Mouse (Mus musculus) adrenal gland, postnatal 14 days (tissue): Measurements from ENCODE around the gene Smyd2. TPM values are rescaled to one million over a fixed set of nuclear protein-coding genes. Genes with fewer than 3 reads are reported as not detected.

Experiments
- DNase-seq: peaks from one replicate; pipeline ENCODE4 v3.0.0; 2021; ENCODE audit warnings: mixed read lengths
- total RNA-seq: library from RNA; stranded (reverse); gene quantifications from 2 replicates; pipeline ENCODE4 v1.2.3, GENCODE M21; 2021

Smyd2 gene
- total RNA-seq, 1 experiment from 2014 or later: 64.7 TPM

DNA sequence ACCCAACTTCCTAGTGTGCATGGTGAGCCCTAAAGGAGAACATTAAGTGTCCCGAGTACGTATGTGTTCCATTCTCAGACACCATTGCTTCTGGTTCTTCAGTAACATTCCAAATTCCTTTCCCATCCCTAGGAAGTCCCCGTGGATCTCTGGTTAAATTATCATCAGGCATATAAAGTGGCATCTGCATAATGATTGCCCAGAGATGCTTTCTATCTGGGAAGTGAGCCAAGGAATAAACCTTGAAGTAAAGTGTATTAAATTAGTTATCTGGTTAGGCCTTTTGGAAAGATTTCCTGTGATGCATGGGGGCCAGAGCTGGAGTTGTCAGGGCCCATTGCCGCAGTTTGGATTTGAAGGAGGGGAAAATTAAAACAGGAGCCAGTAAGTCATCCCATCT lies 50.1 kb downstream of the Smyd2 start:
- DNase-seq: no peak

DNA sequence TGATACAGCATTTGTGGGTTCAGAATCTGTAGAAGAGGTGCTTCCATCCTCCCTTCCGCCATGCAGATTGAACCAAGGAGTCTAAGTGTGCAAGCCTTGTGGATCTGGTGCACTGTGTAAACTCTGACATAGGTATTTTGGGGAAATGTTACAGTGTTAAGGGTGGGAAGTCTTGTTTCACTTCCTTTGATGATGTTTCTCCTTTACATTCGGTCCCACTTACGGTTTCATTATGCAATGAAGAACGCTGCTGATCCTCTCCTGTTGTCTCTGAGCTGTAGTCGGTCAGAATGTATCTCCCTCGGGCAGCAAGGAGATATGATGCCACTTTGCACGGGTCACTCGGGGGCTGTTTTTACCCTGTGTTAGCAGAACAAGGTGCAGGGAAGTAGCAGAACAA lies 50.5 kb downstream of the Smyd2 start:
- DNase-seq: no peak

DNA sequence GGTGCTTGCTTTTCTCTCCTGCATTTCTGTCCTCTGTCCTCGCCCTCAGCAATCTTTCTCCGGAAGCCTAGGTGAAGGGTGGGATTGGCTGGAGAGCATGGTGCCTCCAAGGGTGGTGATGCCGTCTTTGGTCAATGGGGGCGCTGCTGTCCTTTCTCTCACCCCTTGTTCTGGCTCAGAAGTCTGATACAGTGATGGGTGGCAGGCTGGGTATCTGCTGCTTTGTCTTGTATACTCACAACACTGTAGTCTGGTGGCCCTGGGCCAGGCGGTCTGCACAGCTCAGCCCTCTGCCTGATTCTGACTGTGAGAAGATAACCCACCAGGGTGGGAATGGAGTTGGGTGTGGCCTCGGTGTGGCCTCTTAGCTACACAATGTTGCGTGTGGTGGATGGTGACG lies 51.6 kb downstream of the Smyd2 start:
- peak; percentile 24 for DNase-seq

DNA sequence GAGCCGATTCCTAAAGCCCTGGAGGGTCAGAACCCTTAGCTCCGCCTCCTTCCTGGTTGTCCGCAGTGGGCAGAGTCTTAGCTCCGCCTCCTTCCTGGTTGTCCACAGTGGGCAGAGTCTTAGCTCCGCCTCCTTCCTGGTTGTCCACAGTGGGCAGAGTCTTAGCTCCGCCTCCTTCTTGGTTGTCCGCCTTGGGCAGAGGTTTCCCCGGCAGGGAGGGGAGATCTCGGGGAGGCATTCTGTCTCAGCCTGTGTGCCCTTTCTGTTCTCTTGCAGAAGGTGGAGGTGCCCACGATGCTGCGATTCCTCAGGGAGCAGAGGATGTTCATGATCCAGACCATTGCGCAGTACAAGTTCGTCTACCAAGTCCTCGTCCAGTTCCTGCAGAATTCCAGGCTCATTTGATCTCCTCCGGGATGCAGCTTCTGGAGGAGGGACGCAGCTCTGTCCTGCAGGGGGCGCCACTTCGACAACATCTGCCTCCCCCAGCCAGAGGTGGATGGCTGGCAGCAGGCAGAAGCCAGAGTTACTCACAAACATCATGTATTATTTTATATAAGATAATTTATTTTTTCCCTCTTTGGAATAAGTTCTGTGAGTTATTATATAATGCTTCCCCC lies 52.4 kb downstream of the Smyd2 start:
- DNase-seq: peak; percentile 71

DNA sequence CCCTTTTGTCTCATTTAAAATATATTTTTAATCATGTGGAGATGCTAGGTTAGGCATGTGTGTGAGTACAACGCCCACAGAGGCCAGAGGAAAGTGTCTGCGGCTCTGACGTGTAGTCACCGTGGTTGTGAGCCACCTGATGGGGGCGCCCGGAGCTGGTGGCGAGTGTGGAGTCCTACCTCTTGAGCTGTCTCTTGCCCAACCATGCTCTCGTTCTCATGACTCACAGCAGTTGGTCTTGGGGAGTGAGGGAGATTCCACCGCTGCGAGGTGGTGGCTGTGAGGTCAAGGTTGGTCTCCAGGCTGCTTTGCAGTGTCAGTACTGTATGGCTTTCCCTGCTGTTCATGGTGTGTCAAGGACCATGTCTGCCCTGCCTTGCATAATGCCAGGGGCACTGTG lies 54.1 kb downstream of the Smyd2 start:
- DNase-seq: peak; percentile 73

DNA sequence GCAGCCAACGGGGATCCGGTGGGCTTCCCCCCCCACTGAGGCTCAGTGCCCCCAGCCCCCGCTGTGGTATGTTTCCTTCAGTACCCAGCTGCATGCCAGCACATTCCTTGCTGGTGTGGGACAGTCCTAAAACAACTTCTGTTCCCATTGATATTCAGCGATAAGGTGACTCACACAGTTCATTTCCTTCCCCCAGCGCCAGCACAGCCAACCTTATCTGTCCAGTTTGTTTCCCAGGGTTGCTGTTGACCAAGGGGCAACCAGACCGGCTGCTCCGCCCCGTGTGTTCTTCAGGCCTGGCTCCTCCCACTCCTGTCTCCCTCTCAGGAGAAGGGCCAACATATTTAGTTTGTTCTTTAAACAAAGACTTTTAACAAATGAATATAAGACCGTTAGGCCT lies 54.7 kb downstream of the Smyd2 start:
- DNase-seq: peak; percentile 81

DNA sequence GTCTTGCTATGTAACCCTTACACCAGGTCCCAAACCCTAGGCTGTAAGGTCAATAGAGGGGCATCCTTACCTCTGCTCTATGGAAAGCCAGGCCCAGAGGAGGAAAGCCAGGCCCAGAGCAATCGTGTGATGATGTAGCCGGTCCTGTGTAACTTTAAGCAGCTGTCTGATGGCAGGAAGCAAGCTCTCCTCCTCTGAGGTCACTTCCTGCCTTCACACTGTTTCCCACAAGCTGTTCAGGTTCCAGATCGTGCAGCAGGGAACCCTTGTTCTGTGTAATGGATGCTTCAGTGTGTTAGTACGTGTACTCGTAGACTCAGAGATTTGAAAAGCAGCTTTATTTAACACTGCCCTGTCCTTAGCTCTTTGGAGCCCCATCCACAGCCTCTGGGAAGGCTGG lies 55.1 kb downstream of the Smyd2 start:
- DNase-seq: no peak

DNA sequence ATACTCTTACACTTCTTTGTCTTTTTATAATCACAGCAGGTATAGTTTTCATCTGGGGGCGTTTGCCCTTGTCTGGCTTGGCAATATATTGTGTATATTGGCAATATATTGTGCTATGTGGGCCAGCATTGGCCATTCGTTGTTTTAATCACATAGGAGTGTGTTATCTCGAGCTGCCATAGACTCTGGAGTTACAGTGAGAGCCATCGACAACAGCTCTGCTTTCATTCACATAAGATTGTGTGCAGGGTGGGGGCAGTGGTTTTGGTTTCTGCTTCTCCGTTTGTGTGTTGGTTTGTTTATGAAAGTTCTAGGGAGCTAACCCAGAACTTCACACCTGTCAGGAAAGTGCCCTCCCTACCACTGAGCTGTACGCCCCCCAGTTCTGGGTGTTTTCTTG lies 55.5 kb downstream of the Smyd2 start:
- DNase-seq: no peak

DNA sequence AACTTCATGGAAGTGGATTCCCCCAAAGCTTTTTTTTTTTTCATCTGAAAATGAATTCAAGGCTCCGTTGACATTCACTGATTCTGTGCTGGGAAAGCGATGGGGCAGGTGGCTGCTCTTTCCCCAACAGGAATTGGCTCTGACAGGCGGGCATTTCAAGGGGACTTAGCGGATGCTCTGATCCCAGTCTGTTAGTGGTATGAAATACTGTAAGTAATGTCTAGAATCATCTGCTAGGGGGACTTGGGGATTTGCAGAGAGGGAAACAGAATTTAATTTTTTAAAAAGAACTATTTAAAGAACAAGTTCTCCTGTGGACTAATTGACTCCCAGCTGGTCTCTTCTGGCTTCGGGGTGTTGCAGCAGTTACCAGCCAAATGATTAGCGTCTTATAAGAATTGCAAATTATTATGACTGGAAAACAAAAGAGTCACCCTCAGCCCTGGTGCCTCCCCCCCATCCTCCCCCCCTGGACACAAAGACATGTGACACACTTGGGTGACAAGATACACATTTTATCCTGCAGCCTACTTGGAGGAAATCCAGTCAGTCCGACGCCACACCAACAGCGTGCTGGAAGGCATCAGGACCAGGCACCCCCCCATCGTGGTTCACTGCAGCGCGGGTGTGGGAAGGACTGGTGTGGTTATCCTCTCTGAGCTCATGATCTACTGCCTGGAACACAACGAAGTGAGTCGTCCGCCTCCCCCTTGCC lies 57.2 kb downstream of the Smyd2 start:
- DNase-seq: no peak

DNA sequence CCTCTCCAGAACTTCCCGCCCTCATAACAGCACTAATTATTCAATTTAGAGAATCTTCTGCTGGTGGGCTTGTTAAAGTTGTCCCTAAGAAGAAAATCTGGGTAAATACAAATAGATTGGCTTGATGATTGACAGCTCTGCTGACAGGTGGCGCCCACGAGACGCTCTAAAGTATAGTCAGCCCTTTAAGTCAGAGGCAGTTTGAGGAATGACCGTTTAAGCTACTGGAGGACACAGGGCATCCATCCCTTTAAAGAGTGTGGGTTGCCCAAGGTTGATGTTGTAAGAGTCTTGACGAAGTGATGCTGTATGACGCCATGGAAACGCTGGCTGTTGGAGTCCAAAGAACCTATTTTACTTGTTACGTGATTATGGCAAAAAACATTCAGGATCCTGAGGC lies 57.9 kb downstream of the Smyd2 start:
- no peak for DNase-seq

DNA sequence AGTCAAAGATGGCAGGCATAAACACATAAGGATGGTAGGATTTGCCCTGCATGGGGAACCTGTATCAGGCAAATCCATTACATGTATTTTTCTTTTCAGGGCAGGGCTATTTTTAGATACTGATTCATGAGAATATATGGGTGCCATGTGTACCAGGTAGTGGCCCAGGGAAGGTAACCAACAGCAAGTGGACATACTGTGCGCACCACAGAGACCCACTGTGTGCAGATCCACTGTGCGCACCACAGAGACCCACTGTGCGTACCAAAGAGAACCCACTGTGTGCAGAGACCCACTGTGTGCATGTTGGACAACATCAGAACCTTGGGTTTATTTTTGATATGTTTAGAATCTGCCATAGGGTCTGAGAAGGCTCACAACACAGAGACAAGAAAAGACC lies 58.4 kb downstream of the Smyd2 start:
- no peak for DNase-seq

DNA sequence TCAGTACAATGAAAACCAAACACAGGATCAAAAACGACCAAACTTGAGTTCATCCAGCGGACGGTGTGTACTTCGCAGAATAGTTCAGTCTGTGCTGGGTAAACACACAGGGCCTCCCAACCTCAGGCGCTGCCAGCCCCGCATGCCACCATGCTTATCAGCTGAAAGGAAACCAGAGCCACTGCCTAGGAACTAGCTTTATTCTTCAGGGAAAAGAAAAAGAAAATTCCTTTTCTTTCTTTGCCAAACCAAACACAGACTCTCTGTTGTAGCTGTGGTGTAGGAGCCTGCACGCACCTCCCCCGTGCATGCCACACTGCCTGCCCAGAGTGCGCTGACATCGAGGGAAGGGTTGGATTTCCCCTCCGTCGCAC lies 61.2 kb downstream of the Smyd2 start:
- DNase-seq: no peak

DNA sequence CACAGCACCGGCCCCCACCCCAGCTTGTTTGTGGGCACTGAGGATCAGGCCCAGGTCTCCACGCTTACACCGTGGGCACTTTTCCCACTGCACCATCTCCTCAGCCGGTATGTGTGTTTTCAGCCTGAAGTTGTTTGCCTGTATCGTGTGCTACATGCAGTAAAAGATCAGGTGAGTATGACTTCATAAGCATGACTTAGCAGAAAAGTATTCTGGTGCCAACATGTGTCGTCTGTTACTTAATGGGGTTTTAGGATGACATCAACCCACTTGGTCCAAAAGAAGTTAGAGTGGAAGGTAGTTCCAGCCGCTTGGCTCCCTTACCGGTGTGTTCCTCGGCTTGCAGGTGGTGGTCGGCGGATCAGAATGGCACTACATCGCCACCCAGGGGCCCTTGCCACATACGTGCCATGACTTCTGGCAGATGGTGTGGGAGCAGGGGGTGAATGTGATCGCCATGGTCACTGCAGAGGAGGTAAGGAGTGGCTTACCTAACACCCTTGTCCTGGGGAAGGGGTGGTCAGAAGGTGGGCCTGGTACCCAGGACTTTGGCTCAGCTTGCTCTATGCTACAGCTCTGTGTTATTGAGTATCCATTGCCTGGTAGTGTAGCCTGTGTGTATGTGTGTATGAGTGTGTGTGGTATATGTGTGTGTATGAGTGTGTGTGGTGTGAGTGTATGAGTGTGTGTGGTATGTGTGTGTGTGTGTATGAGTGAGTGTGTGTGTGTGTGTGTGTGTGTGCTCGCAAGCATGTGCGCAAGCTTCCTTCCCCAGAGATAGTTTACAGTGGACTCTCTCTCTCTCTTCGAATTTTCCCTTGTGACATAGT lies 61.8 kb downstream of the Smyd2 start:
- peak; percentile 21 for DNase-seq

DNA sequence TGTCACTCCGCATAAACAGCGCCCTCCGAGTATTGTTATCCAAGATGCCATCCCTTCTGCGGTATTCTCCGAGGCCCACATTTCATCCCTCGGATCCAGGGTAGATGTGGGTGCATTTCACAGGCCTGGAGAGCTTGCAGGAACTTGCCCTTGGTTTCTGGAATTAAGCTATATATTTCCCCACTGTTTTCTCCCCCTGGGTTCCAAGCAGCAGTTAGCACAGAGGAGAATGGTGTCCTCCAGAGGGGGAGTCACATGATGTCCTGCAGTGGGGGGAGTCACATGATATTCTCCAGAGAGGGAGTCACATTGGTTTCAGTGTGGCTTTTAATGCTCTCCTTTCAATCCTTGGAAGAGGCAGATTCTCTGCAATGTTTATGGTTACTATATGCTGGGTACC lies 63.8 kb downstream of the Smyd2 start:
- no peak for DNase-seq

DNA sequence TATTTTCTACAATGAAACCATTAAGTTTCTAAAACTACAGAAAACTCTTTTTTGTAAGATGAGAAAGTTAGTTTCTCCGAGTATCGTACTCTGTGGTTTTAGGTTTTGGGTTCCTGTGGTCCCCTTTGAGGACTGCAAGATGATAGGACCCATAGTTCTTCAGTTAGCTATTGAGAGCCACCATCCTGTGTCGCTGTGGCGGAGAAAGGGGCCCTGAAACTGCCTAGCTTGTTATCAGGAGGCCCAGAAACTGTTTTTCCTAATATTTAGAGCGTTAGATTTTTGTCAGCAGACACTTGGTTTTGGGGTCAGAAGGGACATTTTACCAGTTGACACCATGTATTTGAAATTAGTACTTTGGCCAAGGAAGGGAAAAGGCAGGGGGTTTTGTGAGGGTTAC lies 66.4 kb downstream of the Smyd2 start:
- DNase-seq: no peak

DNA sequence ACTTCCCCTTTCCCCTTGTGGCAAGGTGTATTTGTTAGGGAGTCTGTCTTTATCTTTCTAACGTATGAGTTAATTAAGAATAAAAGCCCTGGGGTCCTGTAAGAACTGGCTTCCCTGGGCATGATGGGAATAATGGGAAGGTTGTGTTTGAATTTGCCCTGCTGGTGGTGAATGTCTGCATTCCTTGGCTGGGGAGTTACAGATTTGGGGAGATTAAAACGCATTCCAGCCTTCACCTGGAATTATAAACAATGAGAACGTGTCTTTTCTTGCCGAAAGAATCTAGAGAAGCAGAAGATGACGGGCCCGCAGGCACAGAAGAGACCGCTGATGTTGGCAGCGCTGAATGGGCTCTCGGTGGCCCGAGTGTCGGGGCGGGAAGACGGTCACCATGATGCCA lies 67.5 kb downstream of the Smyd2 start:
- no peak for DNase-seq

DNA sequence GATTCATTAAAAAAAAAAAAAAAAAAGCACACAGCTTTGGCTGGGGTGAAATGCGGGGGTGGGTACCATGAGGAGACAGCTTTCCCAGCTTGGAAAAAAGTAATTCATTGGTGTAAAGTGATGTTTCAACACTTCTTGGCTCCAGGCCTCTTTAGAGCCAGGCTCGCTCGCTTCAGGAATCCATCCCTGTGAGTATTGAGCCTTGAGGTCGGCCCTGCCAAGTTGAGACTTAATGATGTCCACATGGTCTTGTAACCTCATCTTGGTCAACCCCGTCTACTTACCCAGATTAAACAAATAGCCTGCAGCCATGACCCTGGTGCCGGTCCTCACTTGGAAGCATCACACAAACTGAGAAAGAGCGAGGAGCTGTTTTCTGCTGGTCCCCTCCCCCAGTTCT lies 69.7 kb downstream of the Smyd2 start:
- DNase-seq: no peak

DNA sequence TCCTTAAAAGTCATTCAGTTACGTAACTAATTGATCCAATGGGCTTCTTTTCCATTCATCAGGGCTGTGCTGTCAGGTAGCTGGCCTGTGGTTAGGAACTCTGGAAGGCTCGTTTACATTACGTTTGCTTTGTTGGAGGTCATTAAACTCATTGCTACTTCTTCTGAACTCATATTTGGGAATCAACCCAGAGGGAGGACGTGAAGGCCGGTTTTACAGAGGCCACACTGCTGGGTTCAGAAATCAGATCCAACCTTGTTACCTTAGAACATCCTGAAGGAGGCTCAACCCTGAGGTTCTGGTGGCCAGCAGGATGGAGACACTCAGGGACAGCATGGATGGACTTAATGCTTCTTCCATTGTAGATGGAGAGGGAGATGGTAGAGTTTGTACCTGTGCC lies 70.1 kb downstream of the Smyd2 start:
- no peak for DNase-seq

DNA sequence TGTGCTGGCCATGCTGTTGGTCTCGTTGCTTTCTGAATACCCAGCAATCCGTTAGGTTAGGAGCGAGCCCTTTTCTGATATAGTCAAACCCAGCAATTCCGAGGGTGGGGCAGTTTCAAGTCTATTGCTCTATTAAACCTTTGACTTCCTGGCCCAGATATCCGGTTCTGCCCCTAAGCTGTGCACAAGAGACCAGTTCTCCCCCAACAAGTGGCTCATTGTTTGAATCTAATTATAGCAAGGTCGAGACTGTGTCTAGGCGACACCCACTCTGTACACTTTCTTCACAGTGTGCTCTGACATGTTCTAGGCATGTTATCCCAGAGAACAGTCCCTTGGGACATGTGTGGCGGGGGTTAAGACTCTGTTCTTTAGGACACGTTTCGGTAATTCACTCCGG lies 72.6 kb downstream of the Smyd2 start:
- DNase-seq: no peak

DNA sequence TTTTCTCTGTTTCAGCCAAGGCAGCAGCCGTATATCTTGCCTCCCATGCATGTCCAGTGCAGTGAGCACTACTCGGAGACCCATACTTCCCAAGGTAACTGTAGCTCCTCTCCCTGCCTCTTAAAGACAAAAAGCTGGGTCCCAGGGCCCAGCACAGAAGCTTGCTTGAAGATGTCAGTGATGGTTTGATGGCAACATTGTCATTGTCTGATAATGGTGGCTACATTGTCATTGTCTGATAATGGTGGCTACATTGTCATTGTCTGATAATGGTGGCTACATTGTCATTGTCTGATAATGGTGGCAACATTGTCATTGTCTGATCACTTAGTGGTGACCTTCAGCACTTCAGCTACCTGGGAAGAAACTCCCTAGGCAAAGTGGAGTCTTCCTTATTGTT lies 75.8 kb downstream of the Smyd2 start:
- DNase-seq: no peak

DNA sequence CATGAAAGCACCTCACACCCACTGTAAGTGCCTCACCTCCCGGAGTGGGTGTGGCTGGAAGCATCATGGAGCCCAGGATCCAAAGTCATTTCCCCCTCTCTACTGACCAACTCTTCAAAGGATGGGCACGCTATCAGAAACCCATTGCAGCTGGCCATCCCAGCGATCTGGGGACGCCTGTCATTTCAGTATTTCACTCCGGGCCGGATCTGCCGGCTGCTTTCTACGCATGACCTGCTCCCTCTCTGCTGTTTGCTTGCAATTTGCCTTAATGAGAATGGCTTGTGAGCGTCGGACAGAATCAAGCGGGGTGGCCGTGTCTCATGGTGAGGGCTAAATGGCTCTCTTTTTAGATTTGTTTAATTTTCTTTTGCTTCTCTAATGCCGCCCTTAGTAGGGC lies 88.0 kb downstream of the Smyd2 start:
- no peak for DNase-seq

DNA sequence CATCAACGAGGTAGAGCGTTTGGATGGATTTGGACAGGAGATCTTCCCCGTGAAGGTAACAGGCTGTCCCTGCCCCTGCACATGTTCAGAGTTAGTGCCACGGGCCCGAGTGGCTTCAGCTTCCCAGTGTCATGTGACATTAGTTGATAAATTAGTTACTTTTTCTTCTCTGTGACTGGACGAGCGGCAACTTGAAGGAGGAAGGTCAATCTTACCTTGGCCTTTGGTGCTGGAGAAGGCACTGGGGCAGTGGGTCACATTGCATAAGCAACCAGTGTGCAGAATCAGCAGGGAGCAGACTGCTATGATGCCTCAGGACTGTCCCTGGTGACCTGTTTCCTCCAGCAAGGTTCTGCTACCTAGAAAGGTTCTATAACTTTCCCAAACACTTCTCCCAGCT lies 88.8 kb downstream of the Smyd2 start:
- peak; percentile 24 for DNase-seq

DNA sequence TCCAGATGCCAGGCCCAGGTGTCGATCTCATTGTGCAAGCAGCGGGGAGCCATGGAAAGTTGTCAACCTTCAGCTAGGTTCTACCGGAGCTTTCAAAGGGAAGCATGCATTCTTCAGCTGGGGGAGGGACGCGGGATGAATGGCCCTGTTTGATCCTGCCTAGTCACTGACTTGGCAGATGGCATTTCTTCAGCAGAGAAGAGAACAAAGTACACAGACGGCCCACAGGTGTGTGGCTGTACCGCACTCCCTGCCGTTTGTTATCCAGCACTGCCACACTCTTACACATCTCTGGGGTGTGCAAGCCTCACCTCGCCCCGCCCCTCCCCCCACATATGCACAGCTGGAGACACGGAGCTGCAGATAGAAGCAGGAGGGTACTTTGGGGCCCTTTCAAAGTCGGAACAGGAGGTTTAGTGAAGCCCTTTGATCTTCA lies 91.3 kb downstream of the Smyd2 start:
- peak; percentile 31 for DNase-seq
